7 mouse cellular contexts compared by ENCODE assay signal in genomic region chr16:18617370-18618065, GRCm38 (mm10). TPM values are rescaled to one million over a fixed set of nuclear protein-coding genes. Genes with fewer than 3 reads are reported as not detected.
DNase-seq lines count a peak whose midpoint lies in the region; ATAC-seq lines count a peak whose summit lies in the region.

No protein-coding gene starts in this region.

- peaks cover 6% of the 10 kb centered on the region for H3K36me3 ChIP-seq in embryonic facial prominence, embryonic 10.5 days (replicated peaks)
- H3K36me3 ChIP-seq in limb, embryonic 11.5 days (ENCODE audit: control insufficient read depth, insufficient read depth, low read length), result no peaks in the 10 kb centered on the region
- peaks cover 22% of the 10 kb centered on the region for H3K36me3 ChIP-seq in midbrain, embryonic 14.5 days (ENCODE audit: control insufficient read depth, insufficient read depth, low read length)

- H3K4me1 ChIP-seq in embryonic facial prominence, embryonic 10.5 days, result peaks cover 34% of the 10 kb centered on the region
- H3K4me1 ChIP-seq in limb, embryonic 11.5 days (ENCODE audit: control insufficient read depth, insufficient read depth, low read length), result peaks cover 32% of the 10 kb centered on the region
- H3K4me1 ChIP-seq in midbrain, embryonic 14.5 days (ENCODE audit: control insufficient read depth, insufficient read depth, low read length), result peaks cover 9% of the 10 kb centered on the region; the same call in 1 of the 2 replicates

- peak; percentile 93 for DNase-seq in adrenal gland, postnatal 10 days
- DNase-seq in embryonic facial prominence, embryonic 10.5 days (ENCODE audit: low spot score), result peak; percentile 88
- peak; percentile 95 for DNase-seq in heart, adult 11 months
- DNase-seq in kidney, adult 11 months, result peak; percentile 73
- peak; percentile 96 for DNase-seq in limb, embryonic 11.5 days (ENCODE audit: low spot score)
- DNase-seq in midbrain, embryonic 14.5 days, result peak; percentile 95
- DNase-seq in spleen, adult 12 weeks (ENCODE audit: low spot score), result peak; percentile 66

- peak overlapping the region; percentile 30; the same call in 1 of the 2 replicates for H3K9ac ChIP-seq in limb, embryonic 11.5 days (ENCODE audit: low read length)
- no peak overlapping the region for H3K9ac ChIP-seq in midbrain, embryonic 14.5 days (replicated peaks; ENCODE audit: low read length)

- H3K9me3 ChIP-seq in embryonic facial prominence, embryonic 10.5 days, result no peaks in the 10 kb centered on the region
- no peaks in the 10 kb centered on the region for H3K9me3 ChIP-seq in limb, embryonic 11.5 days (ENCODE audit: control insufficient read depth, low read length)
- H3K9me3 ChIP-seq in midbrain, embryonic 14.5 days (ENCODE audit: control insufficient read depth, low read length), result no peaks in the 10 kb centered on the region

- no peak for ATAC-seq in limb, embryonic 11.5 days (ENCODE audit: insufficient number of reproducible peaks, low FRiP score, low TSS enrichment, low read depth)
- ATAC-seq in midbrain, embryonic 14.5 days (ENCODE audit: low FRiP score, low TSS enrichment), result peak; percentile 51

- H3K4me2 ChIP-seq in limb, embryonic 11.5 days (ENCODE audit: low read depth, severe bottlenecking), result peak overlapping the region; percentile 43
- H3K4me2 ChIP-seq in midbrain, embryonic 14.5 days (ENCODE audit: low read length), result peak overlapping the region; percentile 52

- WGBS in embryonic facial prominence, embryonic 10.5 days, result under 1% methylated on average over 27 of the region's 27 CpGs
- WGBS in limb, embryonic 11.5 days, result 2% methylated on average over 27 of the region's 27 CpGs
- WGBS in midbrain, embryonic 14.5 days, result 2% methylated on average over 27 of the region's 27 CpGs

- H3K27ac ChIP-seq in embryonic facial prominence, embryonic 10.5 days (replicated peaks), result no peak overlapping the region
- H3K27ac ChIP-seq in limb, embryonic 11.5 days (replicated peaks; ENCODE audit: low read depth, low read length), result no peak overlapping the region
- H3K27ac ChIP-seq in midbrain, embryonic 14.5 days (replicated peaks; ENCODE audit: low read depth, low read length), result no peak overlapping the region

- H3K4me3 ChIP-seq in embryonic facial prominence, embryonic 10.5 days, result peak overlapping the region; percentile 40
- H3K4me3 ChIP-seq in limb, embryonic 11.5 days (ENCODE audit: low read depth, low read length), result no peak overlapping the region
- peak overlapping the region; percentile 23 for H3K4me3 ChIP-seq in midbrain, embryonic 14.5 days (replicated peaks; ENCODE audit: low read depth, low read length)

- H3K27me3 ChIP-seq in embryonic facial prominence, embryonic 10.5 days (replicated peaks; ENCODE audit: low read depth, poor library complexity, severe bottlenecking), result peaks cover 97% of the 10 kb centered on the region
- H3K27me3 ChIP-seq in limb, embryonic 11.5 days (ENCODE audit: control insufficient read depth, insufficient read depth, low read length), result peaks cover 55% of the 10 kb centered on the region
- peaks cover 52% of the 10 kb centered on the region for H3K27me3 ChIP-seq in midbrain, embryonic 14.5 days (ENCODE audit: control insufficient read depth, insufficient read depth, low read length)

RNA-seq across cellular contexts. Expression of gene Gp1bb, which starts 4.7 kb away (rescaled TPM):
- total RNA-seq in adrenal gland, postnatal 10 days (2021), result 1 to 10 TPM; 1.1 to 1.4 TPM
- polyA plus RNA-seq in embryonic facial prominence, embryonic 10.5 days (2016; fragmentation: Nextera tagmentation; extraction: Ambion mirVana), result 2.6 and 3.5 TPM in 2 replicates
- polyA plus RNA-seq in limb, embryonic 11.5 days (2014; fragmentation: Nextera tagmentation; extraction: Ambion mirVana), result 4.1 and 4.5 TPM in 2 replicates
- polyA plus RNA-seq in midbrain, embryonic 14.5 days (2014; fragmentation: Nextera tagmentation; extraction: Ambion mirVana), result 14.7 and 14.9 TPM in 2 replicates

RNA-seq across cellular contexts. Expression of gene Gm49601, which starts 8.7 kb away (rescaled TPM):
- total RNA-seq in adrenal gland, postnatal 10 days (2021), result 1 to 10 TPM; 2.5 to 4.8 TPM
- 3.2 and 3.6 TPM in 2 replicates for polyA plus RNA-seq in embryonic facial prominence, embryonic 10.5 days (2016; fragmentation: Nextera tagmentation; extraction: Ambion mirVana)
- polyA plus RNA-seq in limb, embryonic 11.5 days (2014; fragmentation: Nextera tagmentation; extraction: Ambion mirVana), result 2.3 and 2.4 TPM in 2 replicates
- polyA plus RNA-seq in midbrain, embryonic 14.5 days (2014; fragmentation: Nextera tagmentation; extraction: Ambion mirVana), result 9.9 and 15.2 TPM in 2 replicates

RNA-seq across cellular contexts. Expression of gene Sept5, which starts 12.2 kb away (rescaled TPM):
- 10 to 100 TPM; 14.2 to 24.3 TPM for total RNA-seq in adrenal gland, postnatal 10 days (2021)
- polyA plus RNA-seq in embryonic facial prominence, embryonic 10.5 days (2016; fragmentation: Nextera tagmentation; extraction: Ambion mirVana), result 30.2 and 32.2 TPM in 2 replicates
- polyA plus RNA-seq in limb, embryonic 11.5 days (2014; fragmentation: Nextera tagmentation; extraction: Ambion mirVana), result 30.0 and 31.1 TPM in 2 replicates
- 175 and 200 TPM in 2 replicates for polyA plus RNA-seq in midbrain, embryonic 14.5 days (2014; fragmentation: Nextera tagmentation; extraction: Ambion mirVana)

RNA-seq across cellular contexts. Expression of gene Tbx1, which starts 27.0 kb away (rescaled TPM):
- total RNA-seq in adrenal gland, postnatal 10 days (2021), result 1 to 10 TPM; 1.2 to 9.1 TPM
- 8.1 and 9.5 TPM in 2 replicates for polyA plus RNA-seq in embryonic facial prominence, embryonic 10.5 days (2016; fragmentation: Nextera tagmentation; extraction: Ambion mirVana)
- 2.3 and 2.5 TPM in 2 replicates for polyA plus RNA-seq in limb, embryonic 11.5 days (2014; fragmentation: Nextera tagmentation; extraction: Ambion mirVana)
- 0.27 and 0.34 TPM in 2 replicates for polyA plus RNA-seq in midbrain, embryonic 14.5 days (2014; fragmentation: Nextera tagmentation; extraction: Ambion mirVana)
